Mouse (Mus musculus): ENCODE data around the gene Spata7.

DNA sequence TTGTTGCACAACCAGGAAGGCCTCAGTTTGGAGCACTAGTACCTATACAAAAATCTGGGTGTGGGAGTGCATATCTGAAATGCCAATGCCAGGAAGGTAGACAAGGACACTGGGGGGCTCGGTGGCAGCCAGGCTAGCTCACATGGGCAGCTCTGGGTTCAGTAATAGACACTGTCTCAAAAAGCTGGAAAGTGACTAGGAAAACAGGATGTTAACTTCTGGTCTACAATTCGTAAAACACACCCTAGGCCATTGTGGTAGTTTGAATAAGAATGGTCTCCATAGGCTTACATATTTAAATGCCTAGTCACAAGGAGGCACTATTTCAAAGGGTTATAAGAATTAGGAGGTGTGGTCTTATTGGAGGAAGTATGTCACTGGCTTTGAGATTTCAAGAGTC lies 36.9 kb upstream of the Spata7 start:
- TF ChIP-seq GATA1 (IDR thresholded peaks at IDR 0.05; ENCODE audit: borderline replicate concordance, low read length), result no peak
- no peak for TF ChIP-seq FLI1 (IDR thresholded peaks at IDR 0.05; ENCODE audit: low read length)
